Mouse (Mus musculus): ENCODE data around the gene 2010005H15Rik. TPM values are rescaled to one million over a fixed set of nuclear protein-coding genes. Genes with fewer than 3 reads are reported as not detected.
"Not testable (repeated sequence)": the region's sequence is repeated elsewhere in the genome, so short reads cannot be mapped to it uniquely, and the experiment has no call there.

Gene 2010005H15Rik
- polyA plus RNA-seq, 1 experiment from 2014 or later, result not detected

DNA sequence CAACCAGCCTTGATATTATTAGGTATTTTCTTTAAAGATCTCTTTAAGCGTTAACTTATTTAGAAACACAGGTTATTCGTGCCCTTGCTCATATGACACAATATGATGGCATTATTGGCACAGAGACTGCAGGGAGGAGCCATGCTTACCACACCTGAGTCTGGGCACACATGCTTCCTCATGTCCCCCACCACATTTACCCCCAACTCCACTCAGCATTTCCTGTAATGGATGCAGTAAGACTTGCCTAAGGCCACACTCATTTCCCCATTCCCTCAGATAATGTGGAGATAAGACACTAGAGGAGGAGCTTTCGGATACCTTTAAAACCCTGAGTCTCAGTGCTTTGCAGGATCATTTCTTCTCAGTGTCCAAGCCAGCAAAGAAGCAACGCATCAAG is 55.5 kb downstream of the 2010005H15Rik start, which contains the start of gene Stfa1:
Gene Stfa1, plus strand, starts transcription at position 156 of the 400 bp plus-strand sequence.
- H3K27me3 ChIP-seq (ENCODE audit: control insufficient read depth, insufficient read depth, low read length), result not testable (repeated sequence)
- 75% methylated on average over 4 of the region's 4 CpGs for WGBS (ENCODE audit: insufficient replicate concordance)

DNA sequence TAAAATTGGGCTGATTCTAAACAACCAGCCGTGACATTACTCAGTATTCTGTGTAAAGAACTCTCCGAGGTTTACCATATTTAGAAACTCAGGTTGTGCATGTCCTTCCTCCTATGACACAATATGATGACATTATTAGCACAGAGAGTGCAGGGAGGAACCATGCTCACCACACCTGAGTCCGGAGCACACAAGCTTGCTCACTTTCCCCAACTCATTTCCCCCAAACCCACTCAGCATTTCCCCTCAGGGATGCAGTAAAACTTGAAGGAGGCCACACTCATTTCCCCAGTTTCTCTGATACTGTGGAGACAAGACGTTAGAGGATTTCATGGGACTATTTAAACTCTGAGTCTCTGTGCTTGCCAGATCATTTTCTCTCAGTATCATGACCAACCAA is 67.9 kb downstream of the 2010005H15Rik start:
- WGBS (ENCODE audit: insufficient replicate concordance), result 72% methylated on average over 4 of the region's 4 CpGs
- H3K4me1 ChIP-seq (ENCODE audit: control insufficient read depth, insufficient read depth, low read length), result no peaks in the 10 kb centered on the region
- H3K9ac ChIP-seq (ENCODE audit: low read depth, low read length), result no peak overlapping the region
- H3K27ac ChIP-seq (ENCODE audit: low read depth, low read length), result no peak overlapping the region
- H3K4me3 ChIP-seq (ENCODE audit: low read depth, low read length), result no peak overlapping the region
- no peaks in the 10 kb centered on the region for H3K9me3 ChIP-seq (replicated peaks; ENCODE audit: control insufficient read depth, low read length)
- ATAC-seq (replicated peaks; ENCODE audit: insufficient number of reproducible peaks, low FRiP score, low TSS enrichment), result no peak
- no peaks in the 10 kb centered on the region for H3K27me3 ChIP-seq (ENCODE audit: control insufficient read depth, insufficient read depth, low read length)
- H3K36me3 ChIP-seq (ENCODE audit: control insufficient read depth, insufficient read depth, low read length), result no peaks in the 10 kb centered on the region
- no peak overlapping the region for H3K4me2 ChIP-seq

More for the DNA sequence above, 55.5 kb downstream of the 2010005H15Rik start, which contains the start of gene Stfa1:
- ATAC-seq (replicated peaks; ENCODE audit: insufficient number of reproducible peaks, low FRiP score, low TSS enrichment); H3K36me3 ChIP-seq (ENCODE audit: control insufficient read depth, insufficient read depth, low read length); H3K9me3 ChIP-seq (replicated peaks; ENCODE audit: control insufficient read depth, low read length); H3K4me1 ChIP-seq (ENCODE audit: control insufficient read depth, insufficient read depth, low read length); H3K27ac ChIP-seq (ENCODE audit: low read depth, low read length); H3K9ac ChIP-seq (ENCODE audit: low read depth, low read length); H3K4me3 ChIP-seq (ENCODE audit: low read depth, low read length); H3K4me2 ChIP-seq: not testable (repeated sequence)

Other genes with a start within 250 kb of the 2010005H15Rik start
- 49.9 and 58.1 TPM in 2 replicates for gene Kpna1, start 242.7 kb upstream of the 2010005H15Rik start, polyA plus RNA-seq (2014; fragmentation: Nextera tagmentation; extraction: Ambion mirVana)
- 6.5 and 7.6 TPM in 2 replicates for gene Wdr5b, start 180.3 kb upstream of the 2010005H15Rik start, polyA plus RNA-seq (2014; fragmentation: Nextera tagmentation; extraction: Ambion mirVana)
- gene Fam162a, start 149.9 kb upstream of the 2010005H15Rik start, polyA plus RNA-seq (2014; fragmentation: Nextera tagmentation; extraction: Ambion mirVana), result 723 and 731 TPM in 2 replicates
- gene Ccdc58, start 149.8 kb upstream of the 2010005H15Rik start, polyA plus RNA-seq (2014; fragmentation: Nextera tagmentation; extraction: Ambion mirVana), result 87.5 and 89.1 TPM in 2 replicates
- gene Csta1, start 90.2 kb upstream of the 2010005H15Rik start, polyA plus RNA-seq (2014; fragmentation: Nextera tagmentation; extraction: Ambion mirVana), result not detected in 2 replicates
- gene Stfa2l1, start 64.7 kb upstream of the 2010005H15Rik start, polyA plus RNA-seq (2014; fragmentation: Nextera tagmentation; extraction: Ambion mirVana), result not detected in 2 replicates
- not detected in 2 replicates for gene Gm5483, start 37.3 kb upstream of the 2010005H15Rik start, polyA plus RNA-seq (2014; fragmentation: Nextera tagmentation; extraction: Ambion mirVana)
- gene Gm5416, start 11.1 kb upstream of the 2010005H15Rik start, polyA plus RNA-seq (2014; fragmentation: Nextera tagmentation; extraction: Ambion mirVana), result not detected in 2 replicates
- 0.99 and 2.5 TPM in 2 replicates for gene Stfa1, start 55.5 kb downstream of the 2010005H15Rik start, polyA plus RNA-seq (2014; fragmentation: Nextera tagmentation; extraction: Ambion mirVana)
- not detected in 2 replicates for gene BC117090, start 112.9 kb downstream of the 2010005H15Rik start, polyA plus RNA-seq (2014; fragmentation: Nextera tagmentation; extraction: Ambion mirVana)
- 0.90 and 2.3 TPM in 2 replicates for gene BC100530, start 146.3 kb downstream of the 2010005H15Rik start, polyA plus RNA-seq (2014; fragmentation: Nextera tagmentation; extraction: Ambion mirVana)
- not detected in 2 replicates for gene Stfa2, start 187.0 kb downstream of the 2010005H15Rik start, polyA plus RNA-seq (2014; fragmentation: Nextera tagmentation; extraction: Ambion mirVana)
- not detected in 2 replicates for gene Stfa3, start 233.9 kb downstream of the 2010005H15Rik start, polyA plus RNA-seq (2014; fragmentation: Nextera tagmentation; extraction: Ambion mirVana)

Data from heart, embryonic 11.5 days (tissue).